Mouse (Mus musculus) left cerebral cortex, adult 2 months (tissue): ENCODE measurements around the gene C1qtnf7. TPM values are rescaled to one million over a fixed set of nuclear protein-coding genes. Genes with fewer than 3 reads are reported as not detected.
A peak's percentile ranks its signal among the peaks of the same experiment; 100 is the strongest.

Experiments used
- DNase-seq, 2 experiments: peaks; one replicate each; pipeline ENCODE4 v3.0.0; 2021 to 2022; ENCODE audit warnings: low spot score in 2 of 2, mixed read lengths in 1 of 2; ENCODE audit errors: extremely low spot score in 1 of 2
- H3K27ac ChIP-seq: fragments of 200-600 bp; 2 replicates; pipeline ENCODE4 v1.8.1; 2022
- H3K4me3 ChIP-seq: fragments of 200-600 bp; 2 replicates; pipeline ENCODE4 v1.8.1; 2022
- CTCF ChIP-seq: fragments of 200-600 bp; IDR thresholded peaks from 2 replicates; pipeline ENCODE4 v1.8.1; 2022; ENCODE audit warnings: antibody characterized with exemption, mild to moderate bottlenecking, moderate library complexity
- intact Hi-C: fragments of 180-260 bp; cut with DNase I; formaldehyde crosslinking; loops from one replicate; pipeline ENCODE4 v1.15.1; 2025
- total RNA-seq, 2 experiments: library from RNA; stranded (reverse); gene quantifications; 2 replicates each; pipeline ENCODE4 v1.2.3; 2021

C1qtnf7 gene
- total RNA-seq, 2 experiments from 2014 or later, result 1.6 to 1.9 TPM

DNA sequence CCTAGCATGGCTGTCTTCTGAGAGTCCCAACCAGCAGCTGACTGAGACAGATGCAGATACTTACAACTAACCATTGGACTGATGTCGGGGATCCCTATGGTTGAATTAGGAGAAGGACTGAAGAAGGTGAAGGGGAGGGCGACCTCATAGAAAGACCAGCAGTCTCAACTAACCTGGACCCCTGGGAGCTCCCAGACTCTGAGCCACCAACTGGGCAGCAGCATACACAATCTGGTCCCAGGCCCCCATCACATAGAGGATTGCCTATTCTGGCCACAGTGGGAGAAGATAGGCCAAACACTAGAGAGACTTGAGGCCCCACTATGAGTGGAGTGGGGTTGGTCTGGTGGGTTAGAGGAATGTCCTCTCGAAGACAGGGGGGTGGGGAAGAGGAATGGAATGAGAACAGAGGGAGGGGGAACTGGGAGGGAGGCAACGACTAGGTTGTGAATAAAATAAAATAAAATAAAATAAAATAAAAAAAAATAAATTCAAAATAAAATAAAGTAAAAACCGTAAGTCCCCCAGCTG, 118.8 kb downstream of the C1qtnf7 start:
- DNase-seq, result no peak
- intact Hi-C loops, result loop anchor here (1.0 to 5.0 kb wide), 3 partner anchors 52 to 1747 kb away; no protein-coding TSS in a partner anchor
- H3K4me3 ChIP-seq, result no peak overlapping the region
- no peak overlapping the region for H3K27ac ChIP-seq
- no peak for TF ChIP-seq CTCF

DNA sequence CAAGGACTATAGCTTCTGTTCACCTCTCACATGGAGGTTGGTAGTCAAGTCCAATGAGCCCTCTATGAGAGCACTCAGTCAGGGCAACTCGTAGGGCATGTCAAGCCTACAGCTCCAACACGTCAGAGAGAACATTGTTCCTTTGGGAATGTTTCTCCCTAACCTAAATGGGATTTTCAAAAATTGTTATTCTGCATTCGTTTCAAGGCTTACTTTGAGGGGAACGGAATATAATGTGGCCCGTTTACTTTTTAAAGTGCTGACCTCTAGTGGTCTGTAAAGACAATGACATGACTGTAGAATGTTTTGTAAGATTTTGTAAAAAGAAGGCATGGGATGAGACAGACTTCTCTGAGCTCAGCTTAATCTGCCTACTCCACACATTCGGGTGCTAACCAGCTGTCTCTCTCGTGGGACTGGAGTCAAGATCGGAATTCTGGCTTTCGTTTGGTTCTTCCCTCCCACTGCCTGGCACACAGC, 119.3 kb downstream of the C1qtnf7 start:
- intact Hi-C loops, result loop anchor here (1.0 to 5.0 kb wide), 3 partner anchors 52 to 1747 kb away; no protein-coding TSS in a partner anchor
- peak; percentile 85 for TF ChIP-seq CTCF
- H3K4me3 ChIP-seq, result no peak overlapping the region
- peak; percentile 40 to 46 for DNase-seq
- H3K27ac ChIP-seq, result no peak overlapping the region

DNA sequence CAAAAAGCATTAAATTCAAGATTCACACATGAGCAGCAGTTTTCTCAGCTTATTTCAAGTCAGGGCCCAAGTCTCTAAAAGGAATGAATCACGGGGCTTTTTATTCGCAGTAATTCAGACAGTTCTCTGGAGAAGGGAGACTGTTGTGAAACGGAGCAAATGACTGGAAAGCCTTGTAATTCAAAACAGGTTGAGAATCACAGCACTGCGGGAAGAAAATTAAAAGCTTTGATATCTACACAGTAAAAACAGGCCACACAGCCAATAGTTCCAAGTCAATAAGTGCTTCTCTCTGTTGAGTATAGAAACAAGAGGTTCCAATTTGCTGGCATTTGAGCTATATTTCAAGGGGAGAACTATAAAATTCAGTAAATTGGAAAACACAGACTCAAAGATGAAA, 129.7 kb downstream of the C1qtnf7 start:
- Histone ChIP-seq H3K27ac (no peak overlapping the region), H3K4me3 (no peak overlapping the region)
- intact Hi-C loops, result no loop called here
- DNase-seq, result no peak
- no peak for TF ChIP-seq CTCF

DNA sequence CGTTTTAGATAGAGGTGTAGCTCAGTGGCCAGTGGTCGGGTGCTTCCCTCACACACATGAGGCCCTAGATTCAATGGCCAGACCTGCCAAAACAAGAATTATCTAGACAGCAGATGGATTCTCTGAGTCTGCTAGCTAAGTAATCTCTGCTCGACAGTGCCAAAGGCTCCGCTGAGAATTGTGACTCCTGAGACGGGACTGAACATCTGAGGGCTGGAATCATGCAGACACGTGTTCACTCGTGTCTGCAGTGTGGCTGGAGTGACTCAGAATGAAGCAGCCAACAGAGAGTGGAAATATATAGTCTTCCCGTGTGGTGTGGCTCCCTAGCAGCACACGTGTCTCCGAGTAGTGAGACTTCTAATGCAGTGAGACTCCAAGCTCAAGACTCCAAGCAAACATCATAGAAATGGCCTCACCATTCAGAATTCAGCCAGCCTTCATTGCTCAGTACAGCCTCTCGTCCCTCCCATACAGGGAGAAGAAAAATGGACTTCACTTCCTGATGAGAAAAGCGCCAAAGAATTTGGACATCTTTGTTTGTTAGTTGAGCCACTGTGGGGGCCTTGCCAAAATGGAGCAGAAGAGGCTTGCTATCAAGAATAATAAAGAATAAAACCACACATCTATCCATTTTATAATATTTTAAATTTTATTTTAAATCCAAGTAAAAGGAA, 131.9 kb downstream of the C1qtnf7 start:
- no peak overlapping the region for H3K4me3 ChIP-seq
- intact Hi-C loops, result no loop called here
- no peak overlapping the region for H3K27ac ChIP-seq
- DNase-seq, result no peak
- TF ChIP-seq CTCF, result no peak

DNA sequence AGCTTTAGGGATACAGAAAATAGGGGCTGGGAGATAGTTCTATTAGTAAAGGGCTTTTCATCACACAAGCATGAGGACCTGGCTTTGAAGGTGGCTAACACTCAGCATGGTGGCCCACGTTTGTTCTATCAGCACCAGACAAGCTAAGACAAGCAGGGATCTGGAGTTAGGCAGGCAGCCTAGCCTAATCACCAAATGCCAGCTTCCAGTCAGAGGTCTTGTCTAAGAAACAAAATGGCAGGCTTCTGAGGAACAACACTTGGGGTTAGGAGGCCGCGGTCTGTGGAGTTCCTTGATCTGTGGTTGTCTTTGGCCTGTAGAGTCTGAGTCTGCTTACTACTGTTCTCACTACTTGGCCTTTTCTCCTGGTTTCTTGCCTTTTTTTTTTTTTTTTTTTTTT, 146.2 kb downstream of the C1qtnf7 start:
- DNase-seq, result no peak
- intact Hi-C loops, result loop anchor here (10.0 kb wide), 1 partner anchor 427 kb away; the partner anchor contains the start of gene Cpeb2
- peak overlapping the region; percentile 92; the same call in 1 of the 2 replicates for H3K27ac ChIP-seq
- no peak for TF ChIP-seq CTCF
- H3K4me3 ChIP-seq, result peak overlapping the region; percentile 55; the same call in 1 of the 2 replicates

DNA sequence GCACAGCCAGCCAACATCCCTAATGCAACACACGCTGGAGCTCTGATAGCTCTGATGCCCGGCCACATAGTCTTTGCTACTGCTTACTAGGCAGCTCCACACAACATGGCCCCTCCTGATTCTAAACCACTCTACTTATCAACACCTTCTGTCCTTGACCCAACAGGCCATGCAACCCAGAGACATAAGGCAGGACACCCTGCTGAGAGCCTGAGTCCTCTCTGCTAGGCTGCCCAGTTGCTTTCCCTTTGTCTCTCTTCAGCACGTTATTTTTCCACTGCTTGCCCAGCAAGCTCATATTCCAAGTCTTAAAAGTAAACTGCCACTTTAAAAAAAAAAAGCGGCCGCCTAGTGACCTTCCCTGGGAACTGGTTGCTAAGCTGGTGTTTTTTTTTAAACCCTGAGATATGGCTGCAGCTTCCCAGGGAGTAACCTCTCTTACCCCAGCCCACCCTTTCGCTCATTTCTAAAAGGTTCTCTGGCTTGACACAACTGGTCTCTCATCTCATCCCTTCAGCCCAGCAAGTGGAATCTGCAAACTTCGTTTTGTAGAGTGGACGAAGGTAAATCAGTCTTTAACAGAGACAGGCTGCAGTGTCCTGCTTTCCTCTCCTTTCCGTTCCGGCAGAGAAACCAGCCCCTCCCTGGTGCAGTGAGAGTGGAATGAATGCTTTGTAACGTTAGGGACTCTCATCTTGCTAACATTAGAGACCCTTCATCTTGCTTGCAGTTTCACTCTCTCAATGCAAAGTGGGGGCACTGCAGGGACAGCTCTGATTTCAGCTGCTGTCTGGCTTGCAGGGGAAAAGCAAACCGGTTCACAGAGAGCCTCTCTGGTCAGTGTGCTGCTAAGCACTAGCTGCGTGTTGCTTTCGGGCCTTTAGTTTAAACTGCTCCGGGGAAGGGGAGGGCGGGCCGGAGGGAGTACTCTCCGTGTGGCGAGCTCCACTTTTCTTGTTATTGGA, 146.9 kb downstream of the C1qtnf7 start, which contains the start of gene Cc2d2a:
Cc2d2a (plus strand) TSS at position 350 of the 965 bp plus-strand sequence.
- intact Hi-C loops, result loop anchor here (10.0 kb wide), 1 partner anchor 427 kb away; the partner anchor contains the start of gene Cpeb2
- peak within 1 kb of the TSS; percentile 55 for H3K4me3 ChIP-seq
- peak; percentile 17 to 28 for DNase-seq
- peak; percentile 32 for TF ChIP-seq CTCF
- peak within 1 kb of the TSS; percentile 92 for H3K27ac ChIP-seq

DNA sequence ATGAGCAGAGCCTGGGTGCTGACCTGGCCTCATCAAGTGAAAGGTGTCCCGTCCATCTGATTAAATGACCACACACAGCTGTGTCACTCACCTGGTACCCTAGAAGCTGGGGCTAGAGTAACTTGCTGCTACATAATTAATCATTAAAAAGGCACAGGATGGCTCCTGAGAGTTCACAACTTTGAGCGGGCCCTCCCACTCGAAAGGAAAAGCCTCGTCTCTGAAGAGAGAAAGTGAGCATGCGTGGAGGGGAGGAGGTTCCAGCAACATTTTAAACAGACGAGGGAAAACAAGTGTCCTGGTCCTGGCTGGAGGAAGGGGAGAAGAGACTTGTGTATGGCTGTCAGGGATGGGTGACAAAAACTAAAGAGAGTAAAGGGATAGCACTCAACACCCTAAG, 148.2 kb downstream of the C1qtnf7 start:
- Histone ChIP-seq H3K4me3 (peak overlapping the region; percentile 55; the same call in 1 of the 2 replicates), H3K27ac (peak overlapping the region; percentile 92; the same call in 1 of the 2 replicates)
- no peak for DNase-seq
- TF ChIP-seq CTCF, result no peak
- intact Hi-C loops, result loop anchor here (10.0 kb wide), 1 partner anchor 429 kb away; the partner anchor contains the start of gene Cpeb2

DNA sequence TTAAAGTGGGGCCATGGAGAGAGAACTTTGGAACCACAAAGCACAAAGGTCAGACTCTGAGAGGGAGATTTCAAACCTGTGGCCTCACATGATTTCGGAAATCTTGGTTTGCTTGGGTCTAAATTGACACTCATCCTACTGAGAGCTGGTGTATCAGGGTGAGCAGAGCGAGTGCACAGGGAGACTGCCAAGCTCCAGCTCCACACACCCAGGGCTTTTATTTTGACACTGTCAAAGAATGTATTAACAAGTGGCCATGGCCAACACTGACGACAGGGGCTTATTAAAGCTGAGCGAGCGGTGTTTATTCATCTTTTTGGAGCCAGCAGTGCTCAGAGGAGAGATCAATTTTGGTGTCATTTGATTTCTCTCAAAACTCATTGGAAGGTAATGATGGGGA, 149.8 kb downstream of the C1qtnf7 start:
- TF ChIP-seq CTCF, result no peak
- H3K27ac ChIP-seq, result peak overlapping the region; percentile 56; the same call in 1 of the 2 replicates
- H3K4me3 ChIP-seq, result peak overlapping the region; percentile 14; the same call in 1 of the 2 replicates
- no peak for DNase-seq
- intact Hi-C loops, result loop anchor here (10.0 kb wide), 1 partner anchor 430 kb away; the partner anchor contains the start of gene Cpeb2

Other genes starting within 250 kb of the C1qtnf7 start
- 10 to 100 TPM; 17.6 to 19.9 TPM for gene Cc2d2a, start 146.8 kb downstream of the C1qtnf7 start, total RNA-seq